Mouse (Mus musculus) heart, embryonic 14.5 days (tissue): Measurements from ENCODE around the gene Agpat3. TPM values are rescaled to one million over a fixed set of nuclear protein-coding genes. Genes with fewer than 3 reads are reported as not detected.

Source experiments
- ATAC-seq: fragments of 200-750 bp; cut with Nextera tagmentation; 2 replicates; pipeline ENCODE4 v1.8.0; 2017; ENCODE audit warnings: low read depth, moderate TSS enrichment; ENCODE audit not compliant: insufficient number of reproducible peaks, insufficient read depth, low FRiP score
- H3K27ac ChIP-seq, 2 experiments: fragments of 200-500 bp in 1 of 2; fragments of 300-500 bp in 1 of 2; sonication (generic) in 1 of 2; replicated peaks in 1 of 2; 2 replicates each; pipeline ENCODE4 v1.5.1; 2012 to 2014; ENCODE audit warnings: low read depth in 2 of 2, low read length in 2 of 2, control low read depth in 1 of 2, mild to moderate bottlenecking in 1 of 2, mixed read lengths in 1 of 2; ENCODE audit not compliant: control insufficient read depth in 1 of 2, insufficient read depth in 1 of 2
- H3K27me3 ChIP-seq: fragments of 300-500 bp; sonication (generic); 2 replicates; pipeline ENCODE4 v1.6.1; 2014; ENCODE audit warnings: mild to moderate bottlenecking, low read length, control low read depth; ENCODE audit not compliant: control insufficient read depth, insufficient read depth
- H3K36me3 ChIP-seq: fragments of 300-500 bp; sonication (generic); 2 replicates; pipeline ENCODE4 v1.6.1; 2014; ENCODE audit warnings: mild to moderate bottlenecking, control low read depth, low read length, mixed read lengths; ENCODE audit not compliant: control insufficient read depth, insufficient read depth
- H3K4me1 ChIP-seq, 2 experiments: fragments of 200-500 bp in 1 of 2; fragments of 300-500 bp in 1 of 2; sonication (generic) in 1 of 2; 2 replicates each; pipeline ENCODE4 v1.6.1; 2012 to 2014; ENCODE audit warnings: low read length in 2 of 2, control low read depth in 1 of 2, mixed read lengths in 1 of 2; ENCODE audit not compliant: control insufficient read depth in 2 of 2, insufficient read depth in 2 of 2
- H3K4me2 ChIP-seq: fragments of 300-500 bp; sonication (generic); 2 replicates; pipeline ENCODE4 v1.6.1; 2014; ENCODE audit warnings: mild to moderate bottlenecking, low read length
- H3K4me3 ChIP-seq, 2 experiments: fragments of 200-500 bp in 1 of 2; fragments of 300-500 bp in 1 of 2; sonication (generic) in 1 of 2; 2 replicates each; pipeline ENCODE4 v1.5.1; 2012 to 2014; ENCODE audit warnings: low read length in 2 of 2, mild to moderate bottlenecking in 2 of 2, control low read depth in 1 of 2, low read depth in 1 of 2, moderate library complexity in 1 of 2; ENCODE audit not compliant: control insufficient read depth in 1 of 2, insufficient read depth in 1 of 2
- H3K9ac ChIP-seq: fragments of 300-500 bp; sonication (generic); 2 replicates; pipeline ENCODE4 v1.6.1; 2014; ENCODE audit warnings: mild to moderate bottlenecking, low read length
- H3K9me3 ChIP-seq: fragments of 300-500 bp; sonication (generic); 2 replicates; pipeline ENCODE4 v1.6.1; 2016; ENCODE audit warnings: low read length, control low read depth; ENCODE audit not compliant: control insufficient read depth
- WGBS: fragments of 180-500 bp; shearing (Covaris S2); extraction: QIAGEN DNeasy Blood & Tissue Kit; methylation state at CpG from one replicate; pipeline ENCODE4 v1.1.7; 2014; 5-methylcytosine and 5-hydroxymethylcytosine counted together
- microRNA-seq: library from miRNA; unstranded; fragments of <30 nt; microRNA quantifications from one replicate; pipeline ENCODE4, GENCODE M21; 2016
- polyA plus RNA-seq: library from polyadenylated mRNA; unstranded; fragments of >200 nt; fragmentation: Nextera tagmentation; extraction: Ambion mirVana; gene quantifications from 2 replicates; pipeline ENCODE4 v1.2.1, GENCODE M21; 2014

Agpat3 gene
- polyA plus RNA-seq, 1 experiment from 2014 or later = 66.0 TPM

DNA sequence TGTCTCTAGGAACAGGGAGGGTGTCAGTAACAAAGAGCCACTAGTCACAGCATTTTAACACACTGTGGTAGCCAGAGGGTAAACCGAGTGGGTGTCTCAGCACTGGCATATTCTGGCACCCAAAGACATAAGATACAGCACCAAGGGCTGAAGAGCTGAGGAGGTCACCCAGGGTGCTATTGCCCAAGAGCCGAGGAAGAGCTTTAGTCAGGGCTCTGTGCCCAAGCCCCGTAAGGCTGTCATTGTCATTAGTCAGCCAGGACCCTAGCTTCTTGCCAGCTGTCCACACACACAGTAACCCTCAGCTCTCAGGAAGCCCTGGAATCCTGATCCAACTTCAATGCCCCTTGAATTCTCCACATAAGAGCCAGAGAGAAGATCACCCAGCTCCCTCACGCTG lies 129.4 kb downstream of the Agpat3 start:
- Histone ChIP-seq H3K27ac (no peak overlapping the region), H3K9me3 (no peaks in the 10 kb centered on the region), H3K4me3 (no peak overlapping the region), H3K27me3 (no peaks in the 10 kb centered on the region), H3K9ac (peak overlapping the region; percentile 41; the same call in 1 of the 2 replicates), H3K4me2 (no peak overlapping the region), H3K36me3 (peaks cover 59% of the 10 kb centered on the region), H3K4me1 (peaks cover 0 to 5% of the 10 kb centered on the region in 2 experiments; a peak in 2 of 4 replicates)
- WGBS = 63% methylated on average over 4 of the region's 4 CpGs
- no peak for ATAC-seq

DNA sequence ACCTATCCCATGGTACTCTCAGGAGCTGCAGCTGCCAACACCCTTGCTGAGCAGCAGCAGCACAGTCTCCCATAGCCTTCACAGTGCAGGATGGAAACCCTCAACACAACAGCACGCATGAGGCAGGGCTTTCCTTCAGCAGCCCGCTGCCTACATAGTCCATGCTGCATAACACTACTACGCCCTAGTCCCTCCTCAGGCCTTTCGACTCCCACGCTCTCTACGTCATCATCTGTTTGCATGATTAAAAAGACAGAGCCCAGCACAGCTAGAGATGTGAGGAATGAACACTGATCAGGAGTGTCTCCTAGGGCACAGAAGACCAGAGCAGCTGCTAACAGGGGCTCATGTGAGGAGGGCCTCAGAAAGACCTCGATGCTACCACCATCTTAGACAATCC lies 131.0 kb downstream of the Agpat3 start:
- Histone ChIP-seq H3K27ac (no peak overlapping the region), H3K4me3 (no peak overlapping the region), H3K9ac (no peak overlapping the region), H3K27me3 (no peaks in the 10 kb centered on the region), H3K36me3 (peaks cover 63% of the 10 kb centered on the region), H3K4me1 (peaks cover 0 to 5% of the 10 kb centered on the region in 2 experiments; a peak in 2 of 4 replicates), H3K9me3 (no peaks in the 10 kb centered on the region), H3K4me2 (no peak overlapping the region)
- ATAC-seq = no peak
- 74% methylated on average over 7 of the region's 7 CpGs for WGBS

DNA sequence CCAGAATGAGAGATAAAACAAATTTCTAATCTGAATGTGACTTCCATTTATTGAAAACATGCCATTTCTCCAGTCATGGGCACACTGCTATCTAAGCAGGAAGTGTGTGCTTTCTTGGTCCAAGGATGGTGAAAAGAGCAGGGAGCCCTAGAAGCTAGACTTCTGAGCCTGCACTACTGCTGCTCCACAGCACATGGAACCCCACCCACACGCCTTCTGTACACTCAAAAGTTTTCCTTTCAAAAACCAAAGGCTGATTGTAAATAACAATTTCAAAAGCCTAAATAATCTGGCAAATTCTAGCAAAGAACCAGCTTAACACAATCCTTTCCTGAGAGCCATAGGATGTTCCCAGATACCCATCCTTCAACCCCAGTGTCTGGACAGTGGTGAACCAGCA lies 132.8 kb downstream of the Agpat3 start:
- H3K9ac ChIP-seq = no peak overlapping the region
- no peak overlapping the region for H3K4me3 ChIP-seq
- 97% methylated on average over 1 of the region's 1 CpGs for WGBS
- no peak overlapping the region for H3K4me2 ChIP-seq
- no peak for ATAC-seq
- no peaks in the 10 kb centered on the region for H3K9me3 ChIP-seq
- H3K4me1 ChIP-seq = peaks cover 0 to 5% of the 10 kb centered on the region in 2 experiments; a peak in 2 of 4 replicates
- H3K27me3 ChIP-seq = no peaks in the 10 kb centered on the region
- peaks cover 76% of the 10 kb centered on the region for H3K36me3 ChIP-seq
- H3K27ac ChIP-seq = no peak overlapping the region

Small RNAs within 50 kb of the gene (microRNA-seq; reads per million reads assigned to microRNA genes)
- gene Mir7659 = not detected

Other genes with a start within 250 kb of the Agpat3 start
- gene D10Jhu81e, start 182.7 kb downstream of the Agpat3 start, polyA plus RNA-seq = 24.2 and 36.2 TPM in 2 replicates
- gene Pwp2, start 167.3 kb downstream of the Agpat3 start, polyA plus RNA-seq = 8.4 and 8.6 TPM in 2 replicates
- gene Trappc10, start 107.8 kb downstream of the Agpat3 start, polyA plus RNA-seq = 15.4 and 19.0 TPM in 2 replicates
- gene Rrp1, start 60.6 kb upstream of the Agpat3 start, polyA plus RNA-seq = 176 and 191 TPM in 2 replicates
- 123 and 124 TPM in 2 replicates for gene Cstb, start 73.2 kb upstream of the Agpat3 start, polyA plus RNA-seq
- 4.0 and 4.5 TPM in 2 replicates for gene Pdxk, start 112.5 kb upstream of the Agpat3 start, polyA plus RNA-seq
- not detected in 2 replicates for gene Olfr1358, start 164.9 kb upstream of the Agpat3 start, polyA plus RNA-seq
- gene Ilvbl, start 221.9 kb upstream of the Agpat3 start, polyA plus RNA-seq = 51.7 and 52.6 TPM in 2 replicates
- gene Syde1, start 239.5 kb upstream of the Agpat3 start, polyA plus RNA-seq = 13.7 and 15.6 TPM in 2 replicates